Mouse (Mus musculus): ENCODE measurements at regions not wholly inside any gene's neighbourhood (a gene's known extent, or its start where the extent isn't known, plus 50 kb on each side); places are given as distances from the start of the nearest gene placed in this dataset.

DNA sequence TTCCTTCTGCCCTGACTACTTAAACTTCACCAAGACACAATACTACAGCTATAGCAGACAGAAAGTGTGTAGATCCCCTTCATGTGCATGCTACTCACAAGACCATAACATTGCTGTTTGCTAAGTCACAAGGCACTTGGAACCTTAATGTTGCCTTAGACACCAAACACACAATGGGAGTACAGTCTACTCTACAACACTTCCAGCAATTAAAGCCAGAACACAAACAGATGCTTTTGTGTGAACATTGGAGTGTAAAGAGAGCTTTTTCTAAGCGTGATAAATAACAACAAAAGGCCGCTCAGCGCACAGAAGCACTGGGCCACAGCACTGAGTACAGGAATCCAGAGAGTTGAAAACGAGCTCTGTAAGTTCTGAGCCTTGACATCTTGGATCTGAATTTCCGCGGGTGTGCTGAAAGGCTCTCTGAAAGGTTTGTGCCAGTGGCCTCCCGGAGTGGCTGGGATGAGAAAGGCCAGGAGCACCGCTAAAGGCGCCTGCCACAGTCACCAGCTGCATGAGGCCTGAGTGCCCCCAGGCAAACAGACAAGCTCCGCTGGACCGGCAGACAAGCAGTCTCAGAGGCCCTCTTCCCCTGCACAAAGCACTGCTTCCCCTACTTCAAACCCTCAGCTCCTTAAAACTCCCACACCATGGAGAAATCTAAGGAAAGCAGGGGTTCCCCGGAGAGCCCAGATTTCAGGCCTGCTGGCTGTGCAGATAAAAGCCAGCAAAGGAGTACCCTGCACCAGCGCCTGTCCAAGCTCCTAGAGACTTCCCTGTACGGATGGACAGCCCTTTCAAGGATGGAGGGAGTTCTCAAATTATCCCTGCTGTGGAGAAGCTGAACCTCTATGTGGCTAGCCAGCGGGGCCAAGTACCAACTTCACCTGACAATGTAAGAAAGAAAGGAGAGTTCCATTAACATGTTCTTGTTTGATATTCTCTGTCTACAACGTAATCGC lies 568.3 kb downstream of the 1700064H15Rik start:
- in situ Hi-C loops (cut with MboI; ENCODE audit: unreplicated experiment in 2 of 2) = loop anchor here (10.0 to 25.0 kb wide), 2 partner anchors 1223 to 1225 kb away; no protein-coding TSS in a partner anchor

DNA sequence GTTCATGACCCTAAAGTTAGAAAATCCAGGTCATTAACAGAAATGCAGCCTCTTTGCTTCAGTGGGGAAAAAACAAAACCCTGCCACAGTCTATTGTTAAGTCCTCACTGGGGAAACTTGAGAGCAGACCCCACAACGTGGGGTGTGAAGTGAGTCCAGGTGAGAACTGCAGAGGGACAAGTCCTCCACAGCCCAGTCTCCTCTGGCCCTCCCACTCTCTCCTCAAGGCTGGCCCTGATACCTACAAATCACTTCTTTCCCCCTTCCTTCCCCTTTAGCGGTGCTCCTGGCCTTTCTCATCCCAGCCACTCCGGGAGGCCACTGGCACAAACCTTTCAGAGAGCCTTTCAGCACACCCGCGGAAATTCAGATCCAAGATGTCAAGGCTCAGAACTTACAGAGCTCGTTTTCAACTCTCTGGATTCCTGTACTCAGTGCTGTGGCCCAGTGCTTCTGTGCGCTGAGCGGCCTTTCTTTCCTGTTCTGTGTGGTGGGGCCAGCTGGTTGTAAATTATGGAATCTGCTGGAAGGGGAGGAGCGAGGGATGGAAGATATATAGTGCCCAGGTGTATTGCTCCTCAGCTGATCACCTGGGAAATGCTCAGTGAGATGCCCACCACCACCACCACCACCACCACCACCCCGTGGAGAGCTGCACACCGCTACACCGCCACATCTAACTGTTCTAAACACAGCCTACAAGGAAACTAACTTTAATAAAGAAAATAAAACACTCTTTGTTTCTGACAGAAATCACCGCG lies 566.8 kb downstream of the 1700064H15Rik start:
- in situ Hi-C loops (cut with MboI; ENCODE audit: unreplicated experiment in 2 of 2) = loop anchor here (10.0 to 25.0 kb wide), 2 partner anchors 1224 to 1227 kb away; no protein-coding TSS in a partner anchor

DNA sequence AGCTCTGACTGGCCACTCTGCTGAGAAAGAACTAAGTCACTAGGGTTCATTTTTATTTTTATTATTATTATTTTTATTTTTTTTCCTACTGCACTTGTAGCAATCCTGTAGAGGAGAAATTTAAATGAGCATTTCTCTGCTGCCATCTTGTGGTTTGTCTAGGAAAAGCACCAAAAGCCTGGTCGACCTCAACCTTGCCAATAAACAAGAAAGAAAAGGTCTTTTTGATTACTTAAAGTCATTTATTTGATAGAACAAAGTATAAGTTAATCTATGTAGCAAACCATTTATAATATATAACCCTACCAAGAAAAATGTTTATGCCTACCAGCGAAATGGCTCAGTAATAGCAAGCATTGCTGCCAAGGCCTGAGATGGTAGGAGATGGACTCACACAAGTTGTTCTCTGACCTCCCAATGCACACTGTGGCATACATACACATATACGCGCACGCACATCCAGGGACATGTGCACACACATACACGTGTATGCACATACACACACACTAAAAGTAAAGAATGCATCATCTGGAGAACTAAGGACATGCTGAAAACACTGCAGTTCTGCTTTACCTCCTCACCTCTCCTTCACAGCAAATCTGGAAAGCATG lies 566.1 kb downstream of the 1700064H15Rik start:
- in situ Hi-C loops (cut with MboI; ENCODE audit: unreplicated experiment in 2 of 2) = loop anchor here (10.0 to 25.0 kb wide), 2 partner anchors 1225 to 1228 kb away; no protein-coding TSS in a partner anchor

DNA sequence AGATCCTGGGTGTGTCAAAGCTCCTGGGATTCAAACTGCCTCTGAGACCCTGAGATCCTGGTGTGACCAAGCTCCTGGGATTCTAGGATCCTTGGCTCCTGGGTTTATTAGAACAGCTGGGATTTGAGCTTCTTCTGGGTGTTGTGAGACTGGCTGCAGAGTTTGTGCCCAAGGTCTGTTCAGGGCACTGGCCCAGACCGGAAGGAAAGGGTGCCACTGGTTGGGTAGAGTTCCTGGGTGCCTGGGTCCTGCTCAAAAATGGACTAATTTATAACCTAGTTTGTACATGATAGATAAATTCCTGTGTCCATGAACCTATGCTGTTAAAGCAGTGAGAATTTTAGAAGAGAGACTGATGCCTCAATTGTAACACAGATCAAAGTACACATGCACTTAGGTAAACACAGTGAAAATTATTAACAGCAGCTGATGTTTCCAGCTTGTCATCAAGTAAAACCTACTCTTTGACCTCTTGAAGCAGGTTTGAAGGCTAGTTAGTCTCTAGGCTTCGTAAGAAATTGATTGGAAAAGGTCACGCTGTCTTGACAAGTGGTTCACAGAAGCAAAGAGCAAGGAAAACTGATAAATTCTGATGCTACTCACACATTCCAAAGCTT lies 561.2 kb downstream of the 1700064H15Rik start:
- in situ Hi-C loops (cut with MboI; ENCODE audit: unreplicated experiment in 2 of 2) = loop anchor here (5.0 to 25.0 kb wide), 3 partner anchors 1020 to 1232 kb away; no protein-coding TSS in a partner anchor

Data from v-Abl transformed pro-B cells (cell line).